Mouse (Mus musculus): Measurements from ENCODE around the gene Slc13a2. TPM values are rescaled to one million over a fixed set of nuclear protein-coding genes. Genes with fewer than 3 reads are reported as not detected.

The Slc13a2 gene
- total RNA-seq (2014; rRNA removed; ENCODE audit: low replicate concordance) (0.54 TPM in 1 of 2 replicates, not detected in the other), polyA plus RNA-seq (2015; fragmentation: Nextera tagmentation; extraction: Ambion mirVana) (0.10 TPM in 1 of 2 replicates, not detected in the other)

DNA sequence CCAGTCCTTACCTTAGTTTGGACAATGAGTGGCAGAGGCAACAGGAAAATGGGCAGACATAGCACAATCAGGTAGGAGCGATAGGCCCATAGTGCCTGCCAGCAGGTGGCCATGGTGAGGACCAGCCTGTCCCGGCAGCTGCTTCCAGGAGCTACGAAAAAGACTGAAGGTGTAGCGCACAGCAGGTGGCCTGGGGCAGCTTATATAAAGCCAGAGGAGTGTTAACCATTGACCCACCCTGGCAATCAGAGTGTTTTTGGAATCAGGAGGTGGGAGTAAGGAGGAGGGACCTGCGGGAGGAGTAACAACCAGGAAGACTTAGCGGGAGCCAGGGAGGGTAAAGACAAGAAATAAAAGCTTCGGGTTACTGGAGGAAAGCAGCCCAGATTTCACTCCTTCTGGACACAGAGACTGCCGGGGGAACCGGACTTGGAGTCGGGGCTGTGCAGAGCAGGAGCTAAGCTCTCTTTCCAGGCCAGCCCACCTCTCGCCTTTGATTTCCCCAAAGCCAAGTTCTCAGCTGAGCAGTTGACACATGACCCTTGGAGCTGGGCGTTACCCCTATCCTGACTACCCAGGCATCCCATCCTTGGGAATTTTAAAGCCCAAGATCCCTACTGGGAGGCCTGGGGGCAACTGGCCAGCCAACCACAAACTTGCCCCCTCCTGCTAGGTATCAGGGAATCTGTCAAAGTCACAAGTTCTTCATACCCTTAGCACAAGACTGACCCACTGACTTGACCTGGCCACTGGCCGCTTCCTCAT is at the start of gene Slc13a2:
Slc13a2 (minus strand) TSS at position 163 of the 765 bp plus-strand sequence.
- H3K4me3 ChIP-seq (ENCODE audit: low read depth, low read length): no peak within 1 kb of the TSS
- H3K27me3 ChIP-seq (ENCODE audit: control insufficient read depth, insufficient read depth, low read length): peaks cover 23% of the 10 kb centered on the region; the same call in 1 of the 2 replicates
- H3K27ac ChIP-seq (ENCODE audit: low read depth): no peak within 1 kb of the TSS
- no peaks in the 10 kb centered on the region for H3K36me3 ChIP-seq (replicated peaks; ENCODE audit: control insufficient read depth, insufficient read depth, low read length)
- no peak for DNase-seq (ENCODE audit: low spot score)
- H3K4me1 ChIP-seq (ENCODE audit: control insufficient read depth, insufficient read depth): no peaks in the 10 kb centered on the region
- 18% methylated on average over 13 of the region's 13 CpGs for WGBS
- no peak within 1 kb of the TSS for H3K9ac ChIP-seq (replicated peaks; ENCODE audit: low read depth, low read length)
- no peaks in the 10 kb centered on the region for H3K9me3 ChIP-seq (replicated peaks; ENCODE audit: control insufficient read depth, low read length)
- TF ChIP-seq CTCF (IDR thresholded peaks at IDR 0.05; ENCODE audit: low read depth) (no peak), EP300 (IDR thresholded peaks at IDR 0.05; ENCODE audit: low read depth) (no peak)
- no peak for ATAC-seq (ENCODE audit: insufficient read depth, low read depth)
- no peak within 1 kb of the TSS for H3K4me2 ChIP-seq (ENCODE audit: low read depth, low read length)

DNA sequence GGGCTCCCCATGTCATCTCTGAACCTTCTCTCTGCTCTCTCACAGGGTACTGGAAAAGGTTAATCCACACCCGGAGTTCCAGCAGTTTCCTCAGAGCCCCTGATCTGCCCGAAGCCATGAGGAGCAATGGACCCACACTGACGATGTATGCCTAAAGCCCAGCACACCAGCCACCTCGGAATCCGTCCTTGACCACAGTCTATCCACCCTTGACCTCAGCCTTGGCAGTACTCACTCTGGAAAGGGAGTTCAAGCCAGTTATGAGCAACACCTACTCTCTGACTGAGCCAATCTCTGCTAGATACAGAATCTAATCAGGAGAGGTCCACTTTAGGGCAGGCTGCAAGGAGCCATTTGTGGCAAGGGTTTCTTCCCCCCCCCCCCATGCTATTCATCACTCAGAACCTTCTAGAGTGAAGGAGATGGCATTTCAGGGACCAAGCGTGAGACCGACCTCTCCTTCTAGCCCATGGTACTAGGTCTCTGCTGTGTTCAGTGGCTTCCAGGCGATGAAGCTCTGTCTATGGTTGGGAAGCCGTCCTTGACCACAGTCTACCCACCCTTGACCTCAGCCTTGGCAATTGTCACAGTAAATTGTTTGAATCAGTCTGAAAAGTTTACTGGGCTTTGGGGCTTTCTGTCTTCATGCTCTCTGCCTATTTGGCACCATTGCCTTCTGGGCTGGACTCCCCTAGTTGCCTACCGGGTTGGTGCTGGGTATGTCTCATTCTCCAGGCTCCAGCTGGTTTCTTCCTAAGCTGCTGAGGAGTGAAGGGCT is 49.5 kb upstream of the Slc13a2 start:
- 0 out of 2 replicates have a peak, but pooled peaks cover 4% of the 10 kb centered on the region for H3K4me1 ChIP-seq (ENCODE audit: control insufficient read depth, insufficient read depth)
- H3K9me3 ChIP-seq (replicated peaks; ENCODE audit: control insufficient read depth, low read length): no peaks in the 10 kb centered on the region
- 75% methylated on average over 10 of the region's 10 CpGs for WGBS
- H3K36me3 ChIP-seq (replicated peaks; ENCODE audit: control insufficient read depth, insufficient read depth, low read length): no peaks in the 10 kb centered on the region
- no peak overlapping the region for H3K27ac ChIP-seq (ENCODE audit: low read depth)
- no peak overlapping the region for H3K9ac ChIP-seq (replicated peaks; ENCODE audit: low read depth, low read length)
- no peak overlapping the region for H3K4me2 ChIP-seq (ENCODE audit: low read depth, low read length)
- H3K27me3 ChIP-seq (ENCODE audit: control insufficient read depth, insufficient read depth, low read length): no peaks in the 10 kb centered on the region
- no peak overlapping the region for H3K4me3 ChIP-seq (ENCODE audit: low read depth, low read length)
- TF ChIP-seq CTCF (IDR thresholded peaks at IDR 0.05; ENCODE audit: low read depth): no peak
- no peak for TF ChIP-seq EP300 (IDR thresholded peaks at IDR 0.05; ENCODE audit: low read depth)
- no peak for ATAC-seq (ENCODE audit: insufficient read depth, low read depth)
- no peak for DNase-seq (ENCODE audit: low spot score)

GRCm38 (mm10) chr11:78467932-78468331 is 45.9 kb upstream of the Slc13a2 start:
- no peak overlapping the region for H3K27ac ChIP-seq (ENCODE audit: low read depth)
- no peaks in the 10 kb centered on the region for H3K36me3 ChIP-seq (replicated peaks; ENCODE audit: control insufficient read depth, insufficient read depth, low read length)
- H3K9ac ChIP-seq (replicated peaks; ENCODE audit: low read depth, low read length): no peak overlapping the region
- WGBS: 37% methylated on average over 3 of the region's 3 CpGs
- 0 out of 2 replicates have a peak, but pooled peaks cover 4% of the 10 kb centered on the region for H3K4me1 ChIP-seq (ENCODE audit: control insufficient read depth, insufficient read depth)
- no peak for TF ChIP-seq EP300 (IDR thresholded peaks at IDR 0.05; ENCODE audit: low read depth)
- no peak for TF ChIP-seq CTCF (IDR thresholded peaks at IDR 0.05; ENCODE audit: low read depth)
- ATAC-seq (ENCODE audit: insufficient read depth, low read depth): no peak
- no peak for DNase-seq (ENCODE audit: low spot score)
- no peak overlapping the region for H3K4me2 ChIP-seq (ENCODE audit: low read depth, low read length)
- no peak overlapping the region for H3K4me3 ChIP-seq (ENCODE audit: low read depth, low read length)
- no peaks in the 10 kb centered on the region for H3K27me3 ChIP-seq (ENCODE audit: control insufficient read depth, insufficient read depth, low read length)
- H3K9me3 ChIP-seq (replicated peaks; ENCODE audit: control insufficient read depth, low read length): no peaks in the 10 kb centered on the region

DNA sequence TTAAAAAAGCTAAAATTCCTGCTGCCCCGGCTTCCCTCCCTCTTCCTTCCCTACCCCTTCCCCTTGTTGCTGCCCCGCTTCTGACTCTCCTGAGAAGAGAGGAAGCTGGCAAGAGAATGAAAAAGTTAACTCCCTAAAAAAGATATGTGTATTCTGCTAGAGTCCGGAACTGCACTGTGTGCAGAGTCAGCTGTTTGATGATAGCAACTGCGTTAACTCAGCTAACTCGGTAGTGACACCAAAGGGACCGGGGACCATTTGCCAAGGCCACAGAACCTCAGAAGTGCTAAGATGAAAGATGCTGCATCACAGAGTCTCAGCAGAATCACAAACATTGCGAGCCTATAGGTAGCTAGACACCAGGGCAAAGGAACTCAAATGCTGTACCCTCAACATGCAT is 45.5 kb upstream of the Slc13a2 start:
- 54% methylated on average over 7 of the region's 7 CpGs for WGBS
- H3K9ac ChIP-seq (replicated peaks; ENCODE audit: low read depth, low read length): no peak overlapping the region
- H3K9me3 ChIP-seq (replicated peaks; ENCODE audit: control insufficient read depth, low read length): no peaks in the 10 kb centered on the region
- no peaks in the 10 kb centered on the region for H3K36me3 ChIP-seq (replicated peaks; ENCODE audit: control insufficient read depth, insufficient read depth, low read length)
- no peaks in the 10 kb centered on the region for H3K27me3 ChIP-seq (ENCODE audit: control insufficient read depth, insufficient read depth, low read length)
- no peak overlapping the region for H3K27ac ChIP-seq (ENCODE audit: low read depth)
- ATAC-seq (ENCODE audit: insufficient read depth, low read depth) (no peak), DNase-seq (ENCODE audit: low spot score) (no peak)
- no peak overlapping the region for H3K4me3 ChIP-seq (ENCODE audit: low read depth, low read length)
- H3K4me2 ChIP-seq (ENCODE audit: low read depth, low read length): no peak overlapping the region
- H3K4me1 ChIP-seq (ENCODE audit: control insufficient read depth, insufficient read depth): 0 out of 2 replicates have a peak, but pooled peaks cover 4% of the 10 kb centered on the region
- TF ChIP-seq CTCF (IDR thresholded peaks at IDR 0.05; ENCODE audit: low read depth) (no peak), EP300 (IDR thresholded peaks at IDR 0.05; ENCODE audit: low read depth) (no peak)

- Histone ChIP-seq H3K9me3 (replicated peaks; ENCODE audit: control insufficient read depth, low read length) (no peaks in the 10 kb centered on the region), H3K27ac (ENCODE audit: low read depth) (no peak overlapping the region), H3K36me3 (replicated peaks; ENCODE audit: control insufficient read depth, insufficient read depth, low read length) (no peaks in the 10 kb centered on the region), H3K4me2 (ENCODE audit: low read depth, low read length) (peak overlapping the region; percentile 95), H3K4me1 (ENCODE audit: control insufficient read depth, insufficient read depth) (0 out of 2 replicates have a peak, but pooled peaks cover 4% of the 10 kb centered on the region), H3K4me3 (ENCODE audit: low read depth, low read length) (peak overlapping the region; percentile 89), H3K27me3 (ENCODE audit: control insufficient read depth, insufficient read depth, low read length) (no peaks in the 10 kb centered on the region), H3K9ac (replicated peaks; ENCODE audit: low read depth, low read length) (peak overlapping the region; percentile 67; the same call in 1 of the 2 replicates)
- ATAC-seq (ENCODE audit: insufficient read depth, low read depth) (no peak), DNase-seq (ENCODE audit: low spot score) (no peak)
- TF ChIP-seq EP300 (IDR thresholded peaks at IDR 0.05; ENCODE audit: low read depth) (no peak), CTCF (IDR thresholded peaks at IDR 0.05; ENCODE audit: low read depth) (no peak)
- 71% methylated on average over 23 of the region's 23 CpGs for WGBS
Observed at GRCm38 (mm10) chr11:78466242-78466912, 44.4 kb upstream of the Slc13a2 start.
